Mouse (Mus musculus) forebrain, embryonic 10.5 days (tissue): ENCODE measurements around the gene Pde7b. TPM values are rescaled to one million over a fixed set of nuclear protein-coding genes. Genes with fewer than 3 reads are reported as not detected.
"Not testable (repeated sequence)": the region's sequence is repeated elsewhere in the genome, so short reads cannot be mapped to it uniquely, and the experiment has no call there.

Source experiments
- DNase-seq: peaks from one replicate; pipeline ENCODE4 v3.0.0-alpha.2; 2017; ENCODE audit warnings: low spot score; ENCODE audit errors: extremely low spot score
- H3K27ac ChIP-seq: fragments of 300-500 bp; sonication (generic); 2 replicates; pipeline ENCODE4 v1.5.1; 2016; ENCODE audit warnings: mild to moderate bottlenecking
- H3K27me3 ChIP-seq: fragments of 300-500 bp; sonication (generic); 2 replicates; pipeline ENCODE4 v1.6.1; 2016; ENCODE audit warnings: mild to moderate bottlenecking; ENCODE audit not compliant: poor library complexity, severe bottlenecking
- H3K36me3 ChIP-seq: fragments of 300-500 bp; sonication (generic); replicated peaks from 2 replicates; pipeline ENCODE4 v1.6.1; 2016; ENCODE audit warnings: mild to moderate bottlenecking, moderate library complexity
- H3K4me1 ChIP-seq: fragments of 300-500 bp; sonication (generic); 2 replicates; pipeline ENCODE4 v1.6.1; 2016
- H3K4me3 ChIP-seq: fragments of 300-500 bp; sonication (generic); 2 replicates; pipeline ENCODE4 v1.5.1; 2016; ENCODE audit warnings: mild to moderate bottlenecking, moderate library complexity
- H3K9me3 ChIP-seq: fragments of 300-500 bp; sonication (generic); 2 replicates; pipeline ENCODE4 v1.6.1; 2016; ENCODE audit warnings: mild to moderate bottlenecking, moderate library complexity
- WGBS: fragments of 180-500 bp; shearing (Covaris S2); methylation state at CpG from one replicate; pipeline ENCODE4 v1.1.7; 2016; 5-methylcytosine and 5-hydroxymethylcytosine counted together
- polyA plus RNA-seq: library from polyadenylated mRNA; unstranded; fragments of >200 nt; fragmentation: Nextera tagmentation; extraction: Ambion mirVana; gene quantifications from 2 replicates; pipeline ENCODE4 v1.2.1, GENCODE M21; 2016

The Pde7b gene
- polyA plus RNA-seq, 1 experiment from 2014 or later, result 0.89 TPM

GRCm38 (mm10) chr10:20517756-20518528, 206.9 kb downstream of the Pde7b start:
- H3K27me3 ChIP-seq, H3K4me3 ChIP-seq: not testable (repeated sequence)
- 82% methylated on average over 9 of the region's 9 CpGs for WGBS

GRCm38 (mm10) chr10:20513891-20514290, 211.0 kb downstream of the Pde7b start:
- no peaks in the 10 kb centered on the region for H3K36me3 ChIP-seq
- no peaks in the 10 kb centered on the region for H3K9me3 ChIP-seq
- 86% methylated on average over 4 of the region's 4 CpGs for WGBS
- H3K4me1 ChIP-seq, result no peaks in the 10 kb centered on the region
- no peak for DNase-seq
- no peak overlapping the region for H3K4me3 ChIP-seq
- no peaks in the 10 kb centered on the region for H3K27me3 ChIP-seq
- H3K27ac ChIP-seq, result no peak overlapping the region

More at GRCm38 (mm10) chr10:20517756-20518528, 206.9 kb downstream of the Pde7b start:
- not testable (repeated sequence) for H3K9me3 ChIP-seq, H3K4me1 ChIP-seq, H3K27ac ChIP-seq, DNase-seq, H3K36me3 ChIP-seq

- Histone ChIP-seq H3K36me3 (no peaks in the 10 kb centered on the region), H3K4me3 (no peak overlapping the region), H3K27ac (no peak overlapping the region), H3K9me3 (no peaks in the 10 kb centered on the region), H3K4me1 (no peaks in the 10 kb centered on the region), H3K27me3 (no peaks in the 10 kb centered on the region)
- 95% methylated on average over 5 of the region's 5 CpGs for WGBS
- DNase-seq, result no peak
Observed at GRCm38 (mm10) chr10:20513461-20513860, 211.4 kb downstream of the Pde7b start.

GRCm38 (mm10) chr10:20509819-20510218, 215.1 kb downstream of the Pde7b start:
- Histone ChIP-seq H3K36me3 (no peaks in the 10 kb centered on the region), H3K9me3 (no peaks in the 10 kb centered on the region), H3K4me3 (no peak overlapping the region), H3K4me1 (no peaks in the 10 kb centered on the region), H3K27me3 (no peaks in the 10 kb centered on the region), H3K27ac (no peak overlapping the region)
- 88% methylated on average over 4 of the region's 4 CpGs for WGBS
- DNase-seq, result no peak

GRCm38 (mm10) chr10:20508497-20508896, 216.4 kb downstream of the Pde7b start:
- DNase-seq, result no peak
- 88% methylated on average over 3 of the region's 3 CpGs for WGBS
- H3K27ac ChIP-seq, result no peak overlapping the region
- no peaks in the 10 kb centered on the region for H3K4me1 ChIP-seq
- no peaks in the 10 kb centered on the region for H3K9me3 ChIP-seq
- H3K27me3 ChIP-seq, result no peaks in the 10 kb centered on the region
- H3K4me3 ChIP-seq, result no peak overlapping the region
- no peaks in the 10 kb centered on the region for H3K36me3 ChIP-seq

- no peak overlapping the region for H3K27ac ChIP-seq
- H3K27me3 ChIP-seq, result no peaks in the 10 kb centered on the region
- 75% methylated on average over 9 of the region's 9 CpGs for WGBS
- H3K9me3 ChIP-seq, result no peaks in the 10 kb centered on the region
- H3K36me3 ChIP-seq, result no peaks in the 10 kb centered on the region
- no peaks in the 10 kb centered on the region for H3K4me1 ChIP-seq
- no peak for DNase-seq
- H3K4me3 ChIP-seq, result no peak overlapping the region
Observed at GRCm38 (mm10) chr10:20507732-20508412, 217.0 kb downstream of the Pde7b start.

- H3K36me3 ChIP-seq, result no peaks in the 10 kb centered on the region
- no peaks in the 10 kb centered on the region for H3K27me3 ChIP-seq
- no peak for DNase-seq
- no peak overlapping the region for H3K27ac ChIP-seq
- WGBS, result 91% methylated on average over 2 of the region's 2 CpGs
- no peaks in the 10 kb centered on the region for H3K4me1 ChIP-seq
- H3K9me3 ChIP-seq, result no peaks in the 10 kb centered on the region
- H3K4me3 ChIP-seq, result no peak overlapping the region
Observed at GRCm38 (mm10) chr10:20507069-20507468, 217.8 kb downstream of the Pde7b start.

- H3K36me3 ChIP-seq, result no peaks in the 10 kb centered on the region
- no peak overlapping the region for H3K4me3 ChIP-seq
- no peaks in the 10 kb centered on the region for H3K4me1 ChIP-seq
- no peaks in the 10 kb centered on the region for H3K9me3 ChIP-seq
- H3K27ac ChIP-seq, result no peak overlapping the region
- WGBS, result 89% methylated on average over 10 of the region's 10 CpGs
- DNase-seq, result no peak
- no peaks in the 10 kb centered on the region for H3K27me3 ChIP-seq
Observed at GRCm38 (mm10) chr10:20505454-20505853, 219.4 kb downstream of the Pde7b start.

- Histone ChIP-seq H3K4me1 (no peaks in the 10 kb centered on the region), H3K27ac (no peak overlapping the region), H3K9me3 (no peaks in the 10 kb centered on the region), H3K27me3 (no peaks in the 10 kb centered on the region), H3K4me3 (no peak overlapping the region), H3K36me3 (no peaks in the 10 kb centered on the region)
- no peak for DNase-seq
- 91% methylated on average over 3 of the region's 3 CpGs for WGBS
Observed at GRCm38 (mm10) chr10:20504800-20505199, 220.1 kb downstream of the Pde7b start.

- Histone ChIP-seq H3K9me3 (no peaks in the 10 kb centered on the region), H3K4me1 (no peaks in the 10 kb centered on the region), H3K27me3 (no peaks in the 10 kb centered on the region), H3K27ac (no peak overlapping the region), H3K4me3 (no peak overlapping the region), H3K36me3 (no peaks in the 10 kb centered on the region)
- whole genome bisulfite sequencing, result 93% methylated on average over 17 of the region's 17 CpGs
- no peak for DNase-seq
Observed at GRCm38 (mm10) chr10:20503265-20504025, 221.4 kb downstream of the Pde7b start.

- WGBS, result 85% methylated on average over 6 of the region's 6 CpGs
- DNase-seq, result no peak
- no peaks in the 10 kb centered on the region for H3K4me1 ChIP-seq
- H3K9me3 ChIP-seq, result no peaks in the 10 kb centered on the region
- no peak overlapping the region for H3K4me3 ChIP-seq
- no peaks in the 10 kb centered on the region for H3K36me3 ChIP-seq
- H3K27ac ChIP-seq, result no peak overlapping the region
- no peaks in the 10 kb centered on the region for H3K27me3 ChIP-seq
Observed at GRCm38 (mm10) chr10:20501221-20501620, 223.7 kb downstream of the Pde7b start.

GRCm38 (mm10) chr10:20495051-20495450, 229.8 kb downstream of the Pde7b start:
- H3K4me3 ChIP-seq, result no peak overlapping the region
- no peaks in the 10 kb centered on the region for H3K27me3 ChIP-seq
- peak overlapping the region; percentile 46; the same call in 1 of the 2 replicates for H3K27ac ChIP-seq
- H3K9me3 ChIP-seq, result no peaks in the 10 kb centered on the region
- no peak for DNase-seq
- WGBS, result 89% methylated on average over 4 of the region's 4 CpGs
- no peaks in the 10 kb centered on the region for H3K36me3 ChIP-seq
- H3K4me1 ChIP-seq, result peaks cover 25% of the 10 kb centered on the region
